Mouse (Mus musculus): ENCODE results near the gene Zfp36l1.

- TF ChIP-seq CTCF (IDR thresholded peaks at IDR 0.05; ENCODE audit: borderline replicate concordance, extremely low read depth, insufficient read depth, insufficient read length) (no peak), POLR2A (IDR thresholded peaks at IDR 0.05; ENCODE audit: borderline replicate concordance, extremely low read depth, insufficient read depth, insufficient read length, poor library complexity, severe bottlenecking) (no peak)
Observed at GRCm38 (mm10) chr12:80145365-80145764, 32.6 kb upstream of the Zfp36l1 start.
